Mouse (Mus musculus) limb, embryonic 13.5 days (tissue): ENCODE results near the gene Pet117. TPM values are rescaled to one million over a fixed set of nuclear protein-coding genes. Genes with fewer than 3 reads are reported as not detected.
"Not testable (repeated sequence)": the region's sequence is repeated elsewhere in the genome, so short reads cannot be mapped to it uniquely, and the experiment has no call there.

ENCODE experiments used
- ATAC-seq: fragments of 200-750 bp; cut with Nextera tagmentation; 2 replicates; pipeline ENCODE4 v1.8.0; 2017; ENCODE audit warnings: low read depth, moderate number of reproducible peaks, moderate TSS enrichment; ENCODE audit not compliant: low FRiP score
- H3K27ac ChIP-seq: fragments of 300-500 bp; sonication (generic); 2 replicates; pipeline ENCODE4 v1.5.1; 2015; ENCODE audit warnings: inconsistent platforms, mild to moderate bottlenecking, moderate library complexity
- H3K27me3 ChIP-seq: fragments of 300-500 bp; sonication (generic); 2 replicates; pipeline ENCODE4 v1.6.1; 2015; ENCODE audit warnings: mild to moderate bottlenecking, inconsistent platforms
- H3K36me3 ChIP-seq: fragments of 300-500 bp; sonication (generic); 2 replicates; pipeline ENCODE4 v1.6.1; 2015; ENCODE audit warnings: inconsistent platforms, mild to moderate bottlenecking, moderate library complexity
- H3K4me1 ChIP-seq: fragments of 300-500 bp; sonication (generic); 2 replicates; pipeline ENCODE4 v1.6.1; 2015; ENCODE audit warnings: inconsistent platforms
- H3K4me2 ChIP-seq: fragments of 300-500 bp; sonication (generic); replicated peaks from 2 replicates; pipeline ENCODE4 v1.6.1; 2015; ENCODE audit warnings: inconsistent platforms, mild to moderate bottlenecking, moderate library complexity
- H3K4me3 ChIP-seq: fragments of 300-500 bp; sonication (generic); 2 replicates; pipeline ENCODE4 v1.5.1; 2015; ENCODE audit warnings: moderate library complexity, mild to moderate bottlenecking, inconsistent platforms
- H3K9ac ChIP-seq: fragments of 300-500 bp; sonication (generic); 2 replicates; pipeline ENCODE4 v1.6.1; 2015; ENCODE audit warnings: mild to moderate bottlenecking, inconsistent platforms
- H3K9me3 ChIP-seq: fragments of 300-500 bp; sonication (generic); 2 replicates; pipeline ENCODE4 v1.6.1; 2016; ENCODE audit warnings: inconsistent platforms
- WGBS: fragments of 180-500 bp; shearing (Covaris S2); methylation state at CpG from one replicate; pipeline ENCODE4 v1.1.7; 2015; 5-methylcytosine and 5-hydroxymethylcytosine counted together
- polyA plus RNA-seq: library from polyadenylated mRNA; unstranded; fragments of >200 nt; fragmentation: Nextera tagmentation; extraction: Ambion mirVana; gene quantifications from 2 replicates; pipeline ENCODE4 v1.2.1, GENCODE M21; 2015

Gene Pet117
- polyA plus RNA-seq, 1 experiment from 2014 or later, result not detected

DNA sequence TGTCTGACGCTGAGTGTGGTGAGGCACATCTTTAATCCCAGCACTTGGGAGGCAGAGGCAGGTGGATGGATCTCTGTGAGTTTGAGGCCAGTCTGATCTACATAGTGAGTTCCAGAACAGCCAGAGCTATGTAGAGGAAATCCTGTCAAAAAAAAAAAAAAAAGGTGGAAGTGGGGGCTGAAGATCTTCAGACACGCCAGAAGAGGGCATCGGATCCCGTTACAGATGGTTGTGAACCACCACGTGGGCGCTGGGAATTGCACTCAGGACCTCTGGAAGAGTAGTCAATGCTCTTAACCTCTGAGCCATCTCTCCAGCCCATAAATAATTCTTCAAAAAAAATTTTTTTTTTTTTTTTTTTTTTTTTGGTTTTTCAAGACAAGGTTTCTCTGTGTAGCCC lies 30.6 kb upstream of the Pet117 start:
- ATAC-seq, H3K4me3 ChIP-seq, H3K27ac ChIP-seq, H3K4me2 ChIP-seq, H3K4me1 ChIP-seq, H3K36me3 ChIP-seq, H3K9ac ChIP-seq, H3K9me3 ChIP-seq: not testable (repeated sequence)
- H3K27me3 ChIP-seq, result peaks cover 35% of the 10 kb centered on the region
- 78% methylated on average over 6 of the region's 6 CpGs for WGBS

DNA sequence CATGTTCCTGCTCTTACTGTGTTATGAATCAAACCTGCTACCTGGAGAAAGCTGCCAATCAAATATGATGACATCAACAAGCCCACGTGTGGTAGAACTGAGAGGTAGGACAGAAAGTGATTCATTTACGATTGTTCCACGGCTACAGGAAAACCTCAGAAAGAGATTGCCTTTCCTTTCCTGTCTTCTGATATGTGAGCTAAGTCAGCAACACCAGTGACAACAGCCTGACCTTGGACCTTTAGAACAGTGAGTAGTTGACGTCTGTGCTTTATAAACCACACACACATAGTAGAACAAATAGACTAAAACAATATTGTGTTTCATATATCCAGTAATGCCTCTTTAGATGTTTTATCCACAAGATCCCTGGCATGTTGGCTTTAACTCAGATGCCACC lies 25.6 kb upstream of the Pet117 start:
- Histone ChIP-seq H3K27me3 (no peaks in the 10 kb centered on the region), H3K9ac (no peak overlapping the region), H3K4me3 (no peak overlapping the region), H3K36me3 (no peaks in the 10 kb centered on the region), H3K27ac (no peak overlapping the region), H3K4me1 (no peaks in the 10 kb centered on the region), H3K4me2 (no peak overlapping the region), H3K9me3 (no peaks in the 10 kb centered on the region)
- WGBS, result 72% methylated on average over 4 of the region's 4 CpGs
- ATAC-seq, result no peak

GRCm38 (mm10) chr2:144348525-144348924 lies 20.3 kb upstream of the Pet117 start:
- Histone ChIP-seq H3K9me3 (no peaks in the 10 kb centered on the region), H3K27me3 (no peaks in the 10 kb centered on the region), H3K4me1 (no peaks in the 10 kb centered on the region), H3K4me3 (no peak overlapping the region), H3K27ac (no peak overlapping the region), H3K9ac (no peak overlapping the region), H3K4me2 (no peak overlapping the region), H3K36me3 (no peaks in the 10 kb centered on the region)
- 75% methylated on average over 3 of the region's 3 CpGs for WGBS
- ATAC-seq, result no peak

DNA sequence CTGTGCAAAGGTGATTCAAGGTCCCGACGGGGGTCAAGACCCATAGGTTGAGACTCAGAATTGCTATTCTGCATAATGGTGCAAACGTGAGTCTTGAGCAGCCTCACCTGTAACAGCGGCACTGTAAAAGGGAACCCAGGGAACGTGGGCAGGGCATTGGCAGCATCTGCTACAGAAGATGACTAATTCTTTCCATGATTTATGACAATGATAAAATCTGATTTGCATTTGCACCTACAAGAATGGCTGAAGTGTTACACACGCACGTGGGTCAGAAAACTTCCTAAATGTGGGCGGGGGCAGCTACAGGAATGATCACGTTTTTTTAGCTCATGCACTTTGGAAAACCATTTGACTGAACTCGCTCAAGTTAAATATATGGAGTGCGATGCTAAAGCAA lies 16.0 kb upstream of the Pet117 start:
- Histone ChIP-seq H3K27me3 (no peaks in the 10 kb centered on the region), H3K4me1 (no peaks in the 10 kb centered on the region), H3K4me2 (no peak overlapping the region), H3K36me3 (no peaks in the 10 kb centered on the region), H3K4me3 (no peak overlapping the region), H3K9ac (no peak overlapping the region), H3K27ac (no peak overlapping the region), H3K9me3 (no peaks in the 10 kb centered on the region)
- 83% methylated on average over 11 of the region's 11 CpGs for WGBS
- ATAC-seq, result no peak

- Histone ChIP-seq H3K36me3 (peaks cover 11% of the 10 kb centered on the region), H3K4me2 (peak overlapping the region; percentile 80), H3K27ac (peak overlapping the region; percentile 88), H3K4me1 (peaks cover 14% of the 10 kb centered on the region), H3K4me3 (peak overlapping the region; percentile 74), H3K9ac (peak overlapping the region; percentile 91), H3K9me3 (no peaks in the 10 kb centered on the region), H3K27me3 (no peaks in the 10 kb centered on the region)
- WGBS, result under 1% methylated on average over 37 of the region's 43 CpGs
- ATAC-seq, result peak; percentile 90
Measured at GRCm38 (mm10) chr2:144369020-144369421, 225 bp downstream of the Pet117 start.

DNA sequence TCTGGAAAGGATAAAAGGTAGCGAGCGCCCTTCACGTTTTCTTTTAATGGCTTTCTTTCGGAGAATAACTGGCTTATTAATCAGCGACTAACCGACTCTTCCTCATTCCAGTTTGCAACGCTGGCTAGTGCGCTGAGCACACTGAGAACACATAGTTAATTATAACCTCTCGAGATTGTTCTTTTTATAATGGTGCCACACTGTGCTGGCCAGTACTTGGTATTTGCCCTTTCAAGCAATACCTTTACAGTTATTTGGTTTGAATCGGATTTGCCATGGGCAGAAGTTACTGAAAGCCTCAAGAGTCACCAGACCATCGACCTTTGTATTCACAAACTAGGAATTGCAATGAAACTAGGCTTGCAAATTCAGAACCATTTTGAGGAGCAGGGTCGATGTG lies 715 bp downstream of the Pet117 start:
- H3K4me3 ChIP-seq, result peak overlapping the region; percentile 74
- H3K9me3 ChIP-seq, result no peaks in the 10 kb centered on the region
- H3K36me3 ChIP-seq, result peaks cover 16% of the 10 kb centered on the region
- peak; percentile 21; the same call in 1 of the 2 replicates for ATAC-seq
- peaks cover 14% of the 10 kb centered on the region for H3K4me1 ChIP-seq
- no peaks in the 10 kb centered on the region for H3K27me3 ChIP-seq
- peak overlapping the region; percentile 80 for H3K4me2 ChIP-seq
- peak overlapping the region; percentile 88 for H3K27ac ChIP-seq
- WGBS, result 2% methylated on average over 12 of the region's 12 CpGs
- peak overlapping the region; percentile 91 for H3K9ac ChIP-seq

- H3K4me2 ChIP-seq, result no peak overlapping the region
- no peaks in the 10 kb centered on the region for H3K27me3 ChIP-seq
- no peaks in the 10 kb centered on the region for H3K9me3 ChIP-seq
- H3K36me3 ChIP-seq, result peaks cover 33% of the 10 kb centered on the region
- no peak overlapping the region for H3K4me3 ChIP-seq
- H3K4me1 ChIP-seq, result peaks cover 14% of the 10 kb centered on the region
- H3K9ac ChIP-seq, result no peak overlapping the region
- no peak for ATAC-seq
- 89% methylated on average over 4 of the region's 4 CpGs for WGBS
- no peak overlapping the region for H3K27ac ChIP-seq
Measured at GRCm38 (mm10) chr2:144371566-144371965, 2.8 kb downstream of the Pet117 start.

DNA sequence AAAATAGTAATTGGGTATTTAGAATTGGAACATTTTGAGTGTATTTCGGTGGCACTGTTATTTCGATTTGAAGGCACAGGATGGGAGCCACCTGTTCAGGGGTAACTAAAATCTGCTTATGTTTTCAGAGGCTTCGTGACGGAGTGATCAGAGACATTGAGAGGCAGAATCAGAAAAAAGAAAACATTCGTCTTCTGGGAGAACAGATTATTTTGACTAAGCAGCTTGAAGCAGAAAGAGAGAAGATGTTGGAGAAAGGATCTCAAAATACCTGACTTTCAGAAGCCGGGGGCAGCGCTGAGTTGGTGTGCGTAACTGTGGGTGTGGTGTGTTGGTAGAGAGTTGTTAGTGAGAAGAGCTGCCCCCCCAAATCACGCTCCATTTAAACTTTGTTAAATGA lies 4.3 kb downstream of the Pet117 start:
- Histone ChIP-seq H3K9ac (no peak overlapping the region), H3K4me3 (no peak overlapping the region), H3K27me3 (no peaks in the 10 kb centered on the region), H3K9me3 (no peaks in the 10 kb centered on the region), H3K4me2 (no peak overlapping the region), H3K27ac (no peak overlapping the region), H3K4me1 (peaks cover 14% of the 10 kb centered on the region), H3K36me3 (peaks cover 47% of the 10 kb centered on the region)
- ATAC-seq, result no peak
- 91% methylated on average over 9 of the region's 9 CpGs for WGBS

- Histone ChIP-seq H3K9me3 (no peaks in the 10 kb centered on the region), H3K27ac (no peak overlapping the region), H3K9ac (no peak overlapping the region), H3K4me3 (no peak overlapping the region), H3K36me3 (peaks cover 69% of the 10 kb centered on the region), H3K4me1 (peaks cover 8% of the 10 kb centered on the region), H3K27me3 (no peaks in the 10 kb centered on the region), H3K4me2 (no peak overlapping the region)
- 84% methylated on average over 10 of the region's 10 CpGs for WGBS
- ATAC-seq, result no peak
Measured at GRCm38 (mm10) chr2:144375063-144375703, 6.4 kb downstream of the Pet117 start.

- Histone ChIP-seq H3K9ac (no peak overlapping the region), H3K27me3 (no peaks in the 10 kb centered on the region), H3K4me3 (no peak overlapping the region), H3K4me2 (no peak overlapping the region), H3K4me1 (no peaks in the 10 kb centered on the region), H3K27ac (no peak overlapping the region), H3K9me3 (no peaks in the 10 kb centered on the region), H3K36me3 (peaks cover 91% of the 10 kb centered on the region)
- ATAC-seq, result no peak
- 85% methylated on average over 3 of the region's 3 CpGs for WGBS
Measured at GRCm38 (mm10) chr2:144381293-144381692, 12.5 kb downstream of the Pet117 start.

- Histone ChIP-seq H3K4me1 (no peaks in the 10 kb centered on the region), H3K27ac (no peak overlapping the region), H3K36me3 (peaks cover 91% of the 10 kb centered on the region), H3K4me3 (no peak overlapping the region), H3K4me2 (no peak overlapping the region), H3K27me3 (no peaks in the 10 kb centered on the region), H3K9ac (no peak overlapping the region), H3K9me3 (no peaks in the 10 kb centered on the region)
- no peak for ATAC-seq
- 95% methylated on average over 4 of the region's 4 CpGs for whole genome bisulfite sequencing
Measured at GRCm38 (mm10) chr2:144381741-144382140, 12.9 kb downstream of the Pet117 start.

- 82% methylated on average over 7 of the region's 7 CpGs for WGBS
- peaks cover 86% of the 10 kb centered on the region for H3K36me3 ChIP-seq
- no peak overlapping the region for H3K4me2 ChIP-seq
- H3K9me3 ChIP-seq, result no peaks in the 10 kb centered on the region
- H3K4me3 ChIP-seq, result no peak overlapping the region
- H3K4me1 ChIP-seq, result no peaks in the 10 kb centered on the region
- no peaks in the 10 kb centered on the region for H3K27me3 ChIP-seq
- H3K9ac ChIP-seq, result no peak overlapping the region
- ATAC-seq, result no peak
- H3K27ac ChIP-seq, result no peak overlapping the region
Measured at GRCm38 (mm10) chr2:144382624-144383138, 13.9 kb downstream of the Pet117 start.

DNA sequence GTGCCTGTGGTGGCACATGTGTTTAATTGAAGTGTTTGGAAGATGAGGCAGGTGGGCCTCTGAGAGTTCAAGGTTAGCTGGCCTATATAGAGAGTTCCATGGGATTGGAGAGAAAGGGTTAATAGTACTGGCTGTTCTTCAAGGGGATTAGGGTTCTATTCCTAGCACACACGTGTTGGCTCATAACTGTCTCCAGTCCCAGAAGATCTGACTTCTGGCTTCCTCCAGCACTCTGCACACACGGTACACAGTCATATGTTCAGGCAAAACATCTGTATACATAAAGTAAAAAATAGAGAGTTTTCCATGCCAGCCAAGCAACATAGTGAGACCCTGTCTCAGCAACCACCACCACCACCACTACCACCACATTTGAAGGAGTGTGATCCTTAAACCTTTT lies 17.5 kb downstream of the Pet117 start:
- H3K9me3 ChIP-seq, result no peaks in the 10 kb centered on the region
- H3K27ac ChIP-seq, result no peak overlapping the region
- 50% methylated on average over 2 of the region's 2 CpGs for WGBS
- no peak for ATAC-seq
- H3K4me2 ChIP-seq, result no peak overlapping the region
- no peak overlapping the region for H3K9ac ChIP-seq
- H3K27me3 ChIP-seq, result no peaks in the 10 kb centered on the region
- no peaks in the 10 kb centered on the region for H3K4me1 ChIP-seq
- H3K4me3 ChIP-seq, result no peak overlapping the region
- H3K36me3 ChIP-seq, result peaks cover 79% of the 10 kb centered on the region
